Mouse (Mus musculus): ENCODE results near the gene Yipf1. TPM values are rescaled to one million over a fixed set of nuclear protein-coding genes. Genes with fewer than 3 reads are reported as not detected.
"Not testable (repeated sequence)": the region's sequence is repeated elsewhere in the genome, so short reads cannot be mapped to it uniquely, and the experiment has no call there.

Yipf1 gene
- polyA plus RNA-seq, 1 experiment from 2014 or later = 87.2 TPM

- no peak for DNase-seq (ENCODE audit: low spot score)
Measured at GRCm38 (mm10) chr4:107321041-107321440, 6.9 kb downstream of the Yipf1 start.

- no peak for DNase-seq (ENCODE audit: low spot score)
Measured at GRCm38 (mm10) chr4:107323113-107323512, 8.9 kb downstream of the Yipf1 start.

GRCm38 (mm10) chr4:107328530-107328929, 14.4 kb downstream of the Yipf1 start:
- DNase-seq (ENCODE audit: low spot score) = no peak

DNA sequence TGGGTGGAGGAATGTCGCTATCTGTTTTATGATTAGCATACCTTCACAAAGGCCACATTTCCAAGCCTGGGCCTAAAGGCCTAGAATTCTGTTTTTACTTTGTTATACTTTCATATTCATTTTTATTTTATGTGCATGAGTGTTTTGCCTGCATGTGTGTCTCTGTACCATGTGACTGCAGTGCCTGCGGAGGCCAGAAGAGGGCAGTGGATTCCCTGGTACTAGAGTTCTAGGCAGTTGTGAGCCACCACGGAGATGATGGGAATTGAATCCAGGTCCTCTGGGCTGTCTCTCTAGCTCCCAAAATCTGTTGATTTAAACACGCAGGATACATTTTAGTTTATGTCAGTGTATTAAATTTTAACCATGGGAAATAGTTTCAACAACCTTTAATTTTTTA, 19.4 kb downstream of the Yipf1 start:
- peak; percentile 11 for DNase-seq (ENCODE audit: low spot score)

GRCm38 (mm10) chr4:107336356-107336755, 22.2 kb downstream of the Yipf1 start:
- no peak for DNase-seq (ENCODE audit: low spot score)

DNA sequence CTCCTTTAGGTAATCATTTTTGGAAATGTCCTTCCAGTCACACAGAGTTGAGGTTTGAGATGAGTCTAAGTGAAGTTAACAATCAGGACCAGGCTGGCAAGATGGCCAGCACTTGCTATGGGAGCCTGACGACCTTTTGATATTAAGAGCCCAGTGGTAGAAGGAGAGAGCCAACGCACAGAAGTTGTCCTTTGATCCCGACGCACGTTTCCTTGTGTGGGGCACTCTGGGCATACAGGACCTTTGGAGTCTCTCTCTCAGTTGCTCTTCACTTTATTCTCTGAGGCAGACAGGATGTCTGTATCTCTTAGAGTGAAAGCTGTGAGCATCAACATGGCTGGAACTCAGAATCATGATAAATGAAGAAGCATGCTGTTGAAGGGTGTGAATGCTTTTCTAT, 23.3 kb downstream of the Yipf1 start:
- no peak for DNase-seq (ENCODE audit: low spot score)

GRCm38 (mm10) chr4:107341354-107341753, 27.2 kb downstream of the Yipf1 start:
- DNase-seq (ENCODE audit: low spot score) = no peak

DNA sequence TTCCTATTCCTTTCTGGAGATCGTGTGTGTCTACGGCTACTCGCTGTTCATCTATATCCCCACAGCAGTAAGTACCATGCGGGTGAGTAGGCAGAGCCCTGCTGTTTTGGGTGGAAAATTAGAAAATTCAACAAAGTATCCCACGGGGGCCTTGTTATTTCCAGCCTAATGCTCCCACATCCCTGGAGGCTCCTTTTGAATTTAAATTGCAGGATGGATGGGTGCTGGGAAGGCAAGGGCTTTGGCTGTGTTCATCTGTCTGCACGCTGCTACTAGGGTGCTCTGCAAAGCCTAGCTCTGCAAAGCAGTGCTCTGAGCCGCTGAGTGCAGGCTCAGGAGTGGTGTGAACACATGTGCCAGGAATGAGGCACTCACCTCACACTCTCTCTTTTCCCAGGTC, 30.4 kb downstream of the Yipf1 start:
- no peak for DNase-seq (ENCODE audit: low spot score)

- DNase-seq (ENCODE audit: low spot score) = no peak
Measured at GRCm38 (mm10) chr4:107347221-107347620, 33.1 kb downstream of the Yipf1 start.

- no peak for DNase-seq (ENCODE audit: low spot score)
Measured at GRCm38 (mm10) chr4:107348529-107349310, 34.6 kb downstream of the Yipf1 start.

- DNase-seq (ENCODE audit: low spot score) = peak; percentile 63
Measured at GRCm38 (mm10) chr4:107349311-107350008, 35.3 kb downstream of the Yipf1 start.

DNA sequence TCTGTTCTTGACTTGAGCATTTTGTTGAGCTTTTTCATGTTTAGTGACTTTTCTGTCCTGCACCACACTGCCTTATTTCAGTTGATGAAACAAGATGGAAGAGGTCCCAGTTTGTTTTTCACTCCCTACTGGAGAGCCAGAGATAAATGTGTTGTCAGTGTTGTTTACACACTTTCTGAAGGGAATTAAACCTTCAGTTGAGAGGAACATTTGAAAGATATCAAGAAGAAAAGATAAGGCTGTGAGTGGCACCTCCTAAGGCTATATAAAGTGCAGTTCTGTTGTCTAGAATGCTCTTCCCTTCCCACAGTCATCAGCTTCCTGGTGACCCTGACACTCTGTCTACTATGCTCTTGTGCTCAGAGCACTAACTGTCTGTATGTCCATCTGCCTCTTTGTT, 37.2 kb downstream of the Yipf1 start:
- no peak for DNase-seq (ENCODE audit: low spot score)

GRCm38 (mm10) chr4:107353612-107354011, 39.4 kb downstream of the Yipf1 start:
- no peak for DNase-seq (ENCODE audit: low spot score)

DNA sequence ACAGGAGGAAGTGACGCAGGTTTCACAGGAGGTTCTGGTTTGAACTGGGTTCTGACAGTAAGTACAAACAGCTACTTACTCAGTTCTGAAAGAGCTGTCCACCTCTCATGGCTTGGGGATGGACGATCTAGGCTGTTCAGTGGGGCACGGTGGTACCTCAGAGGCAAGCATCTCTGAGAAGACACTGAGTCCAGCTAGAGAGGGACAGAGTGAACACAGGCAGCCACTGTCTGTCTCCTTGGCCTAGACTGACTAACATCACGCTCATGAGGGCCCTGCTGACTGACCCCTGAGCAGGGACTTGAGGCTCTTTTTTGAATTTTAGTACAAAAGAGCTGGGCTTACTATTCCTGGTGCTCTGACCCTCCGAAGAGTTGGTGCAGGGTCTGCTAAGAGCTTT, 40.0 kb downstream of the Yipf1 start:
- no peak for DNase-seq (ENCODE audit: low spot score)

DNA sequence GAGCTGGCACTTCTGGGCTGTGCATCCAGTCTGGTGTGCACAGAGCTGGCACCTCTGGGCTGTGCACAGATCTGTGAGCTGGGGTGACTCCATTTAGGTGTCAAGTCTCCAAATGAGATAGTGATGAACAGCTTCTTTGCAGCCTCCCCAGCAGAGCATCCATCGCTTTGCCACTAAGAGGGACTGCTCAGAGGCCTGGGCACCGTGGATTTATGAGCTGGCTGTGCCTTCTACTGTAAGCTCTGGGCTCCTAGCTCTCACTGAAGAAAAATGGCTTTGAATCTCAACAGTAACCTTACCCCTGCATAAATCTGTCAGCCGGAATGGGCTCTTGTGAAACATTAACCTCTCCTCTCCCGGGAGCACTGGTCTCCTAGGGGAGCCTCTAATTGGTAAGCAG, 40.4 kb downstream of the Yipf1 start:
- no peak for DNase-seq (ENCODE audit: low spot score)

DNA sequence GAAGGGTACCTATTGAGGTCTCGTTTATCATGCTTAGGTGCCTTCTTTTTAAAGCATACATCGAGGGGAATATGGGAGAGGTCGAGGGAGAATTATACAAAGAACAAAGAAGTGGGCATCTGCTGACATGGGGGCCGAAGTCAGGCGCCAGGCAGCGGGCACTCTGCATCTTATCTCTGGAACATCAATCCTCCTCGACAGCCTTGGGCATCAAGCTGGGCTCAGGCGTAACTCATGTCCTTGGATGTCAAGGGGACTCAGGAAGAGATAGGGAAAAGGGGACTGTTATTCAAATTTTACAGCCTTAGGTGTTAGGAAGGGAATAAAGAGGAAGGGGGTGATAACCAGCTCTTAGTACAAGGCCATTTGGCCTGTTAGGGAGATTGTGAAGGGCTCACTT, 43.0 kb downstream of the Yipf1 start:
- not testable (repeated sequence) for DNase-seq (ENCODE audit: low spot score)

DNA sequence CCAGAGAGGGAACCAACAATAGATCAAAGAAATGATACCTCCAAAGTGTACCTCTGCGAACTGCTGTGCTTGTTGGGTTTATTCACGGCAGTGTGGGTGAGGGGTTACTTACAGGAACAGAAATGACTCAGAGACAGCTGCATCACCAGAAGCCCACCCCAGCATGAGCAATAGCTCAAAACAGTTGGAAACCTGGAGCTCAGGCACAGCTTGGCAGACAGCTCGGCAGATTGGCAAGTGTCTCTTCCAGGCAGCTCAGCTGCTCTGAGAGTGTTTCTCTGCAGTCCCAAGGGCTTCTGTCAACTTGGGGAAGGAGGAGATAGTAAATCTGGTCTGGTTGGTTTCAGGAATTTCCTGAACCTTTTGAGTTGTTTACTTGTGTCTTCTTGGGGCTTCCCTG, 44.3 kb downstream of the Yipf1 start:
- DNase-seq (ENCODE audit: low spot score) = no peak

DNA sequence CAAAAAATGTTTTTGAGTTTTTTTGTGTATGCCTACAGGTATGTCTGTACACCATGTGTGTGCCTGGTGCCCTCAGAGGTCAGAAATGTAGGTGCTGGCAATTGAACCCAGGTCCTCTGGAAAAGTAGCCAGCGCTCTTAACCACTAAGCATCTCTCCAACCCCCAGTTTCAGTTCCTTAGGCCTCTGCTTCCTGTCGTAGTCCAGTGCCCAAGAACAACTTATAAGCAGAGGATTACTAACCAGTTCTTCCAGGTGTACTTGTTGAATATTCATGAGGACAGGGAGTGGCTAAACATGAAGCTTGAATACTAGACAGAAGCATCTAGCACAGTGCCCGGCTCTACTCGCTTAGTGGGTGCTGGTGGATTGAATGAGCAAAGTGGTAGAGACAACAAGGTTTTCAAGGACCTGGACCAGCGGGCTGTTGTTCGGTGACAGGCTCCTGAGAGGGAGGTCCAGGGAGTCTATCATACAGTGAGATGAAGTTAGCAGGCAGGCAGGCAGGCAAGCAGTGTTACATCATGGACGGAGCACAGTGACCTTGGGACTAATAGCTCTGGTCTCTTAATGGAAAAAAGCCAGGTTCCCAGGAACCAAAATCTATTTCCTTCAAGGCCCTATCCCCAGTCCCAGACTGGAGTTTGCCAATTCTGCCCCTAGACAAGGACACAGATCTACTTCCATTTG, 46.4 kb downstream of the Yipf1 start:
- no peak for DNase-seq (ENCODE audit: low spot score)

DNA sequence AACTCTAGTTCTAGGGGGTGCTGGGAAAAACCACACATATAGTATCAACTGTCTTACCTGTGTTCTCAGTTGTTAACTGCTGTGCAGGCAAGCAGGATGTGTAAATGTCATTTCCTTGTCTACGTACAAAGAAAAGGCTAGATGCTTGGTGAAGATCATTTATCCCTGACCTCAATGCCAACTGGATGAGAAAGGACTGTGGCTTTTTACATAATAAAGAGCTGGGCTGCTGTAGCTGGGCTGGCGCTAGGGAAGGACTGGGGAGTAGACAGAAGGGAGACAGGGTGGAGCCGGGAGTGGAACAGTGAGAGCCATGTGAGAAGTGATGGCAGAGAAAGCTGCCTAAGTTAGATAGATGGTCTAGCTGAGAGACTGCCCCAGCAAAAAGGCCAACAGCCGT, 48.6 kb downstream of the Yipf1 start:
- DNase-seq (ENCODE audit: low spot score) = no peak

DNA sequence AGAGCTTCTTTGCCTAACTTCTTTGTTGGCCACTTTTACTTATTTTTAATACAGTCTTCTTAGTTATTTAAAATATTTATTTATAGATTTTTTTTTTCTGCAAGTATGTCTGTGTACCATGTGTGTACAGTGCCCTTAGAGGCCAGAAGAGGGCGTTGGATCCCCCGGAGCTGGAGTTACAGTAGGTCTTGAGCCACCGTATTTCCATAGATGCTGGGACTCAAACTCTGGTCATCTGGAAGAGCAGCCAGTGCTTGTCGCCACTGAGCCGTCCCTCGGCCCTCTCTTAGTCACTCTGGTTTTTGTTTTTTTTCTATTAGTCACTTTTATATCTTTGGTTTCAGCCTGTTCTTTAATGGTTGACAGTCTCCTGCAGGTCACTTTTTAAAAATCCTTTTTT, 49.4 kb downstream of the Yipf1 start:
- DNase-seq (ENCODE audit: low spot score) = no peak

DNA sequence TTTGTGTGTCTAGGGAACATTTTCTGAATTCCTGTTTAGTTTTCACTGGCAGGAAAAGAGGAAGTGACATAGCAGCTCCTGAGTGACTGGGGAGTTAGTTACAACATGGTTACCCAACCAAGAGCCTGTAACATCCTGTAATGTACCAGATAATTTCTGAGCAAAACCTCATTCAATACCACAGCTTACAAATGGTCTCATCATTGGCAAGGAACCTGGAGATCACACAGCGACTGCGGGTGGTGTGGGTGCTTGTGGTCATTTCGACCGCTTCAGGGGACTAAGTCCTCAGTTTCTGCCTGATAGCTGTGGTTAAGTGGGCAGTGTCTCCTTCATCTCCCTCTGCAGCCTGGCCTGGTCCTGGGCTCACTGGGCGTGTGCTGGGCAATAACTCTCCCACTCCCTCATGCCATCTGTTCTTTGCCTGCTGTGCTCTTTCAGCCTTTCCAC, 50.1 kb downstream of the Yipf1 start:
- no peak for DNase-seq (ENCODE audit: low spot score)

DNA sequence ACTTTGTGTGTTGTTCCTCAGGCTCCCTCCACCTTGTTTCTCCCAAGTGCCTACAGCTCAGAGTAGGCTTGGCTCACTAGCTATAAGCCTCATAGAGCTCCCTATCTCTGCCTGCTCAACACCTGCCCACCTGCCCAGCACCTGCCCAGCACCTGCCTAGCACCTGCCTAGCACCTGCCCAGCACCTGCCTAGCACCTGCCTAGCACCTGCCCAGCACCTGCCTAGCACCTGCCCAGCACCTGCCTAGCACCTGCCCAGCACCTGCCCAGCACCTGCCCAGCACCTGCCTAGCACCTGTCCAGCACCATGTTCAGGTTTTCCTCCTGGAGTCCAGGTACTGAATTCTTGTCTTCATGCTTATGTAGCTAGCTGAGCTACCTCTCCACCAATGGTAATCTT, 52.2 kb downstream of the Yipf1 start:
- not testable (repeated sequence) for DNase-seq (ENCODE audit: low spot score)

Measured in thymus, postnatal 0 days (tissue).